Mouse (Mus musculus) thymus, postnatal 4 days (tissue): ENCODE data around the gene Rnls.

ENCODE experiments used
- DNase-seq: peaks from one replicate; pipeline ENCODE4 v3.0.0; 2021

Rnls gene

DNA sequence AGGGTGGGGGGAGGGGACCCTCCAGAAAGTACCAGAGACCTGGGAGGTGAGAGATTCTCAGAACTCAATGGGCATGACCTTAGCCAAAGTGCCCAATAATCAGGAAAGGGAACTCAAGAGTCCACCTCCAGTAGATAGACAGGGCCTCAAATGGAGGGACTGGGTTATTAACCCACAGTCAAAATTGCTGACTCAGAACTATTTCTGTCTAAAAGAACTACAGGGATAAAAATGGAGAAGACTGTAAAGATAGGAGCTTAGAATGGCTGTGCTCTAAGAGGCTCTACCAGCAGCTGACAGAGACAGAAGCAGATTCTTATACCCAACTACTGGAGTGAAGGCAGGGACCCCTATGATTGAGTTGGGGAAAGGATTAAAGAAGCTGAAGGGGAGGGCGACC lies 132.9 kb downstream of the Rnls start:
- no peak for DNase-seq

DNA sequence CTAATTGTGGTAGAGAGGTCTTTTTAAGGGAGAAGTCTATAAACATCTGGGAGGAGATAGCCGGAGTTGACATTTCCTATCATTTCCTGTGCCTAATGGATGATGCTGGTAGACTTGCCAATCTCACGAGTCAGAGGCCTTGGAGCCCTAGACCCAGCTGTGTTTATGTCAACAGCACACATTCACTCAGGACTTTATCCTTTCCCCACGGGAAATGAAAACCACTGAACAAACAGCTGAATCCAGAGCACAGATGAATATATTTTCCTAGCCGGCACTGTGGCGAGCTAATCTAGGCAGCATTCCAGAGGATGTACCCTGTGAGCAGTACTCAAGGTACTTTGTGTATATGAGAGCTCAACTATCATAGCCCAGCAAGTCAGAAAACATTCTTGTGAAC lies 138.2 kb downstream of the Rnls start:
- no peak for DNase-seq

DNA sequence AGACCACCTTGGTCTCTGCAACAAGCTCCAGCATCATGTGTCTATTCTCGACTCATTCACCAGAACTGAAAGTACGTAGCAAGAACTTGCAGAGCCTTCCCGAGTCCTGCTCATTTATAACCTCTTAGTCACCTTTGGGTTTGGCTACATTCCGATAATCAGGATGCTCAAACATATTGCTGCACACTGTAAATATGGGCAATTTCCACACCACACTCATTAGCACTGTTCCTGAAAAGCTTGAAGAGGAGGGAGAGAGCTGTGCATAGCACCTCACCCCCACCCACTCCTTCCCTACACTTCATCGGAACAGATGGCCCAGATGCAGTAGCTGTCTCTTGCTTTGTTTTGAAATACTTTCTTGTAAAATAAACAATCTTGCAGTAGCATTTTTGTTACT lies 139.9 kb downstream of the Rnls start:
- no peak for DNase-seq

DNA sequence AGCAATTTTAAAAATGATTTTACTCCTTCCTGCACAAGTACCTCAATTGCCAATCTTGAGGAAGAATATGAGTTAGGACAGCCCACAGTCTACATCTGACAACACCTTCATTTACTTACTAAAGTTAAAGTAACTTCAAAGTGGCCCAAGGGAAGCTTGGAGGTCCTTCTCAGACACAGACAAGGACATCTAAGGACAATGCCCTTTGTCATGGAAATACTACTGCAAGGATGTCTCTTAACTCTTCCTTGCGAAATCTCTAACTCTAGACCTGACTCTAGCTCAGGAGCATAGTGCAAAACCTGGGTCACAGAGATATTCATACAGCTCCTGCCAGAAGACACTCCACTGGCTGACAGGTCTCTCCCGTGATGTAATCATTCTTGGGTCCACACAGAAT lies 147.9 kb downstream of the Rnls start:
- DNase-seq = no peak

DNA sequence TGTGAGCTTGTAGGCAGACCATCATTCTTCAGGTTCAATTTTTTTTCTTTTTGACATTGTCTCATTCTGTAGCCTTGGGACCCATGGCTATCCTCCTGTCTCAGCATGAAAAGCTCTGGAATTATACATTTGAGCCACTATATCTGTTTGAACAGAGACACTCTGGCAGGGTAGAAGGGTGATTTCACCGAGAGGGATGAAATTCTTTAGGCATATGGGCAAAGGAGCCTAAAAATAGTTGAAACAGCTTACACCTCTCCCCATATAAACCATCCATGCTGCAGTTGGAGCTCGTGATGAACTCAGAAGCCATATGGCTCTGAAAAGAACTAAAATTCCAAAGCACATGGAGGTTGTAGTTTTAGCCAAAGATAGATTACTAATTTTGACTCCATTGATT lies 151.7 kb downstream of the Rnls start:
- DNase-seq = no peak

DNA sequence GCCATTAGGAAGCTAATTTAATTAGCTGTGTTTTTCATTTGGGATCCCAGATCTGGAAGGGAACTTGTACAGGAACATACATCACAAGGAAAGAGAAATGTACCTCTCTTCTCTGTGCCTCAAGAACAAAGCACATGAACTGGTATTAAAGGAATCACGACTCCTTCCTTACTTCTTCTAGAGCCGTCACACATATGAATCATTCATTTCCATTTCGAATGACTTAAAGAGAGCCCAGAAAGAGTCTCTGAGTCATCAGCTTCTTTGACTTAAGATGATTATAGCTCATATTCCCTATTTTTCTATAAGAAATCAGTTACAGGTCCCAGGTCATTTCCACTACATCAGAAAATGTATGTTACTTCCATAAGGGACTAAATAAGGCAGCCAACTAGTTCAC lies 159.2 kb downstream of the Rnls start:
- no peak for DNase-seq

DNA sequence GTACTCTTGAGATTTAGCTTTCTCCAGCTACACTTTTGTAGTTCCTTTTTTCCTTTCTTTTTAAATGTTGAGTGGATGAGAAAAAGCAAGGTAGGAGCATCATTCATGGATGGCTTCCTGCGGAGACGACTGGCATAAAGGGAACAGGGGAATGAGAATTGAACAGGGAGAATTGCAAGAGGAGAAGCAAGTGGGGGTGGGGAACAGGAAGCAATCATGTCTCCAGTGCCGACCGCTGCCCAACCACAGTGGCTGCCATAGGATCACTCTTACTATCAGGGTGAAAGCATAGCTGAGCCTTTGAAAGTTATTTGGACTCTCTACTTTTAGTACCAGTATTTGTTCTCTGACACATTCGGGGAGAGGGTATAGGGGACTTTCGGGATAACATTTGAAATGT lies 160.8 kb downstream of the Rnls start:
- no peak for DNase-seq

DNA sequence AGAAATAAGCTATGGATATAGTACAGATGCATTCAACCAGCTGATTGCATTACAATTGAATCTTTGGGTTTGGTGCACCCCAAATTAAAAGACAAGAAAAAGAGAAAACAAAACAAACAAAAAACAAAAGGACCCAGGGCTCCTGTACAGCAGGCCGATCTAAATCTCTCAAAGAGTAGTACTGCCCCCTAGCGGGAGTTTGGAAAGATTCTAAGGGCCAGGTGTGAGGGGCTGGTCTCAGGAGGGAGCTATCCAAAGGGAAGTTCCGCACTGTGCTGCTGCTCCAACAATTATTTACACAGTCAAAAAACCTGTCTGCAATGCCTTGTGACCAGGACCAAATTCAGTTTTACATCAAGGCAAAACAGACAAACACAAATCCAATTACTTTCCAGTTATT lies 165.1 kb downstream of the Rnls start:
- DNase-seq = peak; percentile 76

DNA sequence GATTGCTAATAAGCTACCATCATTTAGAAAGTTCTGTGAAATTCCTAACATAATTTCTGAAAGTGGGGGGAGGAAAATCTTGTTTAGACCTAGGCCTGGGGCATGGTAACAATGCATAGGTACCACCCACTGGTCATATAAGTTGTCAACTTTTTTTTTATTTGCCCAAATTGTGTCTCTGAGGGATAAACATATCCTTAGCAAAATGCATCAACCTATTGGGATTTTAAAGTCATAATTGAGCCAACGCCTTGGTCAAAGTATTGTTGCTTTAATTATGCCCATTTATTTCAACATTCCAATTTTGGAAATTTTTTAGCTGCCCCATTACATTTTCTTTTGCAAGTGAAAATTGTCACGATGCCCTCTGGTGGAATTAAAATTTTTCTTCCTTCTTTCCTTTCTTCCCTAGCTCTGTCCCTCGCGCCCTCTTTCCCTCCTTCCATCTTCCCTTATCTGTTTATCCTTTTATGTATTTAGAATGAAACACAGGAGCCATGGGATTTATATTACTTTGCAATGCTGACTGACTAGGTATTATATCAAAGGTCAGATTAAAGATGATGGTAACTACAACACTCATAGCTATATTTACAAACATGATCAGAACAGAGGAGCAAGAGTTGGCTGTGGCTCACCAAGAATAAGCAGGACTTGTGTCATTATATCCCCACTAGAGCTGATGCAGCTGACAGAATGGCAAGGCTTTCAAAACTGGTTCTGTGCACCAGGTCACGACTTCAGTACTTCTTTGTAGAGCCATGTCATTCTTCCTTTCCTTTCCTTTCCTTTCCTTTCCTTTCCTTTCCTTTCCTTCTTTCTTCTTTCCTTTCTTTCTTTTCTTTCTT lies 166.0 kb downstream of the Rnls start:
- no peak for DNase-seq

DNA sequence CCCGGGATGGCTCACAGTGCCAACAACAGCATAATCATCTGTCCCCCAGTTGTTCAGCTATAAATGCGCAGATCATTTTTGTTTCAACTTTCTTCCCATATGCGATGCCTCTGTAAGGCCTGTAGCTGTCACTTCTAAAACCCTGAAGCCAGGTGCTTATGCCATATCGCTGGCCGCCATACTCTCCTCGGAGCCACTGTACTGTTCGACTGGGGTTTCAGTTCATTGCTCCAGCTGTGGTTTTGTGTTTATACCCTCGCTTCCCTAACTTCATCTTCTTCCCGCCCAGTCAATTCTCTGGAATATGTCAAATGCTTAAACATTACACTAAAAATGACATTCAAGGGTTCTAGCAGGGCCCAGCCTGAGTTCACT lies 167.1 kb downstream of the Rnls start:
- no peak for DNase-seq

DNA sequence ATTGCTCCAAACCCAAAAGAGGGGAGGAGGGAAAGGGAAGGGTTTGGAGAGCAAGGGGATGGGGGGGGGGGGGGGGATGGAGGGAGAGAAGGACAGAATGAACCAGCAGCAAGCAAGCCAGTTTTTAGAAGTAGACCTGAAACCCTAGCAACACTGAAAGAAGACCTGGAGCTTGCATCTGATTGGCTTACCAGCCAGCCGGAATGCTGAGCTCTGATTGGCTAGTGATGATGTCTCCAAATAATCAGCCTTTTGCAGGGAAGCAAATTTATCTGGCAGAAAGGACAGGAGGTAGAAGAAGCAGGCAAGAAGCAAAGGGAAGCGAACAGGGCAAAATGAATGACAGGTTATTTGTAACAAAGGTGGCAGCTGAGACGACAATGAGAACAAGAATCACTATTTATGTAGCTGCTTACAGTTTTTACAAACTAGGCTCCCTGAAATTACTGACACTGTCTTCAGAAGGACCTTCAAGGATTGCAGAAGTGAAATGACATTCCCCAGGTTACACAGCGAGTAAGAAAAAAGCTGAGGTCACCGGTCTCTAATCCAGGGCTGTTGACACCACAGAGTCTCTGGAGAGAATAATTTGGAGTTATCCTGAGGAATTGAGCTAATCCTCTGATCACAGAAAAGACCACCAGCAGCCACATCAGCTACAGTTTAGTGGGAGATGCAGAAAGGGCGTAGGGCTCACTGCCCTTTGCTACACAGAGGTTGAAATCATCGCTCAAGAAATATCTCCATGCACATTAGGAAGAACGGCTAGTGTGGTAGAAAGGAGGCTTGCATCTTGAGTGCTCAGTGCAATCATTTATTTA lies 167.7 kb downstream of the Rnls start:
- peak; percentile 55 for DNase-seq

DNA sequence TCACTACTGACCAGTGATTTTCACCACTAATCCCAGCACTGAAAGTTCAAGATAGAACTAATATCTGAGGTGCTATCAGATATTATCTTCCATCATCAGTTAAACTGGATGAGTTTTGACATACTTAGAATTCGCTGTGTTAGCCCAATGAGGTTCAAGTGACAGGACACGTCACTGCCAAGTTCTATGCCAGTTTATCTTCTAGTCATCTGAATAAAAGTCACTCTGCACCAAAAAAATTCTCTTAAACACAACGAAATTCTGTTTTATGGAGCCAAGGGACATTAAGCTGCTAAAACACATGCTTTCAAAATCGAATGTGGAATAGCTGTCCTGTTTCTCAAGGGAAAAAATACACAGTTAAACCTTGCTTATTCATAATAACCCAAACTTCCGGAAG lies 168.3 kb downstream of the Rnls start:
- no peak for DNase-seq

DNA sequence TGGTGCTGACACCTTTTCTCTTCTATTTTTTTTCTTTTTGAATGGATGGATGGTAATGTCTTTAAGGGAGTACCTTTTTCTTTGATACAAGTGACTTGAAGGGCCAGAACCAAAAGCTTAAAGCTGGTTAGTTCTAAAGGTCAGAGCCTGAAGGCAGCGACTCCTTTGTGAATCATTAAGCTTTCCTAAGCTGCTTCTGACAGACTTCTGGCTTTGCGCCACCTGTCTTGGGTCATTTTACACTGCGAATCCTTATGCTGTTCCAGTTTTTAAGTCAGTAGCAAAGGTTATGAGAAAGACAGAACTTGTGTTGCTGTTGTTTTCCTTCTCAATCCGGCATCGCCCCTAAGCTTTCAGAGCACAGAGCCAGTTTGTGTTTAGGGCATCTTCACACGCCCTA lies 168.8 kb downstream of the Rnls start:
- peak; percentile 50 for DNase-seq

DNA sequence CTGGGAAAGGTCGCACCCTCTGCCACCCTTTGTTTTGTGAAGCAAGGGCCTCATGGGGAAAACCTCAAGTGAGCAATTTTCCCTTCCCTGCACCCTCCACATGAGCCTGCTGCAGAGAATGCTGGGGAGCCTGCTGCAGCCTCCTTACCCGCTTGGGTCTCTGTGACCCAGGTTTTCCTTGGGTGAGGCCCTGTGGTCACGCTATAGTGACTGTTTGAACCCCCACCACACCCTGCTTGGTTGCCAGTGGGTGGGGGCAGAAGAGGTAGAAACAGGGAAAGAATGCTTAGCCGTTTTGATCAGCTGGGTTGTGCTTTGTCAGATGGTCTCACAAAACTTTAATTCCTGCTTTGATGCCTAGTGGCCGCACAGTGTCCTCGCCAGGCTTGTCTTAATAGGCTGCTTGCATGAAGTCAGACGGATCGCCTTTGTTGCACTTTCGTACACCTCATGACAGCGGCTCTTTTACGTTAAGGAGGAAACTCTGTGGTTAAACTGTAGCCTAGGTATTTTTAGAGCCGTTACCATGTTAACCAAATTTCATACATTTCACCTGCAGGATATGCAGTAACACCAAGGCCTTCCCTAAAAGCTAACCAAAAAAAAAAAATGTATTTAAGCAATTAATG lies 169.4 kb downstream of the Rnls start:
- peak; percentile 69 for DNase-seq

DNA sequence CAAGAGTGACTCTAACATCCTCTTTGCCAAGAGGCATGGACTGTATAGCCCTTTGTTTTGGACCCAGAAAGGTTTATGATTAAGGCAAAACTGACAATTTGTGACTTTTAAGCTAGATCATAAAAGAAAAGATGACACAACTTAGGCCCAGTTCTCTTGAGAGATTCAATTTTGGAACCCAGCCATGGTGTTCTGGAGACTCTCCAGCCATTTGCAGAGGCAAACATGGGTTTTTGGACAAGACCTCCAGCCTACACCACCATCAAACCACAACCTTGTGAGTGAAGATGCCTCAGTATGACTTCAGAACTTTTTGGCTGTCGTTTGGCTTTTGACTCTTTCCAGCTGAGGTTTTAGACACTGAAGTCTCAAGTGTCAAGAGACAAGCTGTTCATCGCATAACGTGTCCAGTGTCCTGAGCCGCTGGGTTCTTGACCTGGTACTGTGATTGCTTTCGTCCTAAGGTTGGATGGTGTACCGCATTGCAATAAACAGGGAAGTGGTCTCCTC lies 174.2 kb downstream of the Rnls start:
- no peak for DNase-seq

DNA sequence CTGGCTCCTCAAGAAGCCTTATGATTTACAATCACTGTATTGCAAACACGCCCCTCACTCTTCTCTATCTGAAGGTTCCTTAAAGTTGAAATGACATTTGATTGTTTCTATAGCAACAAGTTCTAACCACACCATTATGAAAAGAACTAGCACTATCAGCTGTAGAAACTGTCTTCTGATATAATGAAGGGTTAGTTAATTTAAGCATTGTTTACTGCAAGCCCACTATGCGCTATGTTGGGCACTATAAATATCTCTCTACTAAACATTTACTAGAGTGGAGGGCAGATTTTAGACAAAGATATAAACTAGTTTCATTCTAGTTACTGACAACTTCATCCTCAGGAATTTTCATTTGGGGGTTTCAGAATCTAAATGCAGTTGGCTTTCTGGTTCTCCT lies 182.4 kb downstream of the Rnls start:
- DNase-seq = no peak

DNA sequence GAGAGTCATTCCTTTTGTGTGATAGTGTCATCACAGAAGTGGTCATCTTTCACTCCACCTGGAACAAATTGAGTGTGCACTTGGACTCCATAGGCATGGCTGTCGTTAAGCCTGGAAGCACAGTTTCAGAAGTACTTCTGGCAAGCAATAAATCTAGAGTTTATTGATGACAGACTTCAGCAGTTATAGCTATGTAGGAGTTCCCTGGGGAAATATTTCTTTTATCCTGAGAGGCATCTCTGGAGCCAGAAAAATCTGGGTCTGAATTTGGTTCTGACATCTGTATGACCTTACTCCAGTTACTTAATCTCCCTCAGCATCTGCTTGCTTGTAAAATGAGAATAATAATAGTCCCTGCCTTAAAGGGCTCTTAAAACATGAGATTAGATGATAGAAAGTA lies 184.1 kb downstream of the Rnls start:
- DNase-seq = no peak

DNA sequence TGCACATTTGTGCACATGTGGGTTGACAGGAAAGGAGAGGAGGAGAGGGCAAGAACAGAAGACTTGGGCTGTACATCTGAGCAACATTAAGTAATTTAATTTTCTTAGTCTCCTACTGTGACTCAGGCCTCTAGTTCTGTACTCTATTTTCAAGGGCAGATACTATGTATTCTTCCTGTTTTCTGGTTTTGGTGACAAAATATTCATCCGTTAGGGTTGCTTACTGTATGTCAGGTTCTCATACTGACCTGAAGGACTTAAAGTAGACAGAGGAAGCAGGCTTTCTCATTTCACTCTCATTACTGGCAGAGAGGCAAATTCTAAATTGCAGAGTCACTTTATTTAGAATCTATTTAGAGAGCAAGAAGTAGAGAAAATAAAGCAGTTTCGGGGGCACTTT lies 186.7 kb downstream of the Rnls start:
- no peak for DNase-seq

DNA sequence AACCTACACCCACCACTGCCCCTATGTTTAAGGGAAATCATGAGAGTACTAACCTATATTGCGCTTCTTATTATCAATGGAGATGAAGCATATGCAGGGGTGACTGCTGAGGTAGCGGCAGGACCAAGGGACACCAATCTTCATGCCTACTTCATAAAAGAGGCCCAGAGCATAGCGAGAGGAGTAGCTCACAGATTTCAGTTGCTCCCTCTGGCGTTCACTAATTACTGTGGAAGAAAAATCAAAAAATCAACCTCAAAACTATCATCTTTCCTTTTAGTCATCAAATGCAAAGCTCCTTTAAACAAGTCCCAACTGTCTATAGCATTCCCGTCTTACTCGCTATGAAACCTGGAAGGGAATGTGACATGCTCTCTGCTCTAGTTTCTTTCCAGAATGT lies 189.7 kb downstream of the Rnls start:
- no peak for DNase-seq

DNA sequence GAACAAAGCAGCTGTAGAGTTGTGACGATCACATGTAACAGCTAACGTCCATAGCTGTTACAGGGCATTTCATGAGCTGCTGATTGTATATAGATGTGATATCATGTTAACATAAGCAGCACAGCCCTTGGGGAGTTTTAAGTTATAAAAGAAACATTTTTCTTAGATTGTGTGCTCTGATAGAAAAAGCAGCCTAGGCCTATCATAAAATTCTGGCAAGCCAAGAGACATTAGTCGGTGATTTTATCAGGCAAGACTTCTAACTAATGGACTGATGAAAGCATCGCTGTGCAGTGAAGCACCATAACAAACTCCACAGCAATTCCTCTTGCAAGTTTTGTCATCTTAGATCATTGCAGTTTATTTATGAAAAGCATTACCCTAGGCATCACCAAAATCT lies 190.9 kb downstream of the Rnls start:
- DNase-seq = no peak

DNA sequence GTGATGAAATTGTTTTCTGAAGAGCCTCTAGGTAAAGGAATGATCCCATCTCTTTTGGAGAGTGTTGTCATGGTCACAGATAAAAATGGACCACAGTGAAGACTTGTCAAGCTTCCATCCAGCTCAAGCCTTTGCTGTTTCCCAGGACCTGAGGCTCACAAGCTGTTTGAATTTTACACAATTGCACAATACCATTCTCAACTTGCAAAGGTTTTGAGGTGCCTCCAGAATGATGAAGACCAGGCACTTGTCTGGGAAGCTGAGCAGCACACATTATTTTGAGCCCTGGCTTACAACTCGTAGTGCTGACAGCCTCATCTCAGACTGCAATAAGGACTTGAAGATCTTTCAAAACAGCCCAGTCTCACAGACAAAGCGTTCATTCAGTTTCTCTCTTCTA lies 200.0 kb downstream of the Rnls start:
- no peak for DNase-seq

DNA sequence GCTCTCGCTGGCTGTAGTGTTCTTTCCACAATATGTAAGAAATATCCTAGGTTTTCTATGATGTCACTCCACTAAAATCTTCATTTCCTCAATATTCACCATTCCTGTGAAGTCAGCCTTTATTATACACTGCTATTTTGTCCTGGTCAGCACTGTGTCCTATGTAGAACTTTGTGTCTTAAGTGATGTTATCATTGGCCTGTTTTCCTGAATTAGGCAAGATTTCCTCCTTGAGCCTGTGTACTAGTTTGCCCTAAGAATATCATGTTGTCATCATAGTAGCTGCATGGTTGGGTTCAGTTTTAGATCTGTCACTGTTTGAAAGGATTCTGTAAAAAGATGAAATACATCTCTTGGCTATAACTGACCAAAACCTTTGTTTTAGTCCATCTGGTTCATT lies 203.3 kb downstream of the Rnls start:
- no peak for DNase-seq

DNA sequence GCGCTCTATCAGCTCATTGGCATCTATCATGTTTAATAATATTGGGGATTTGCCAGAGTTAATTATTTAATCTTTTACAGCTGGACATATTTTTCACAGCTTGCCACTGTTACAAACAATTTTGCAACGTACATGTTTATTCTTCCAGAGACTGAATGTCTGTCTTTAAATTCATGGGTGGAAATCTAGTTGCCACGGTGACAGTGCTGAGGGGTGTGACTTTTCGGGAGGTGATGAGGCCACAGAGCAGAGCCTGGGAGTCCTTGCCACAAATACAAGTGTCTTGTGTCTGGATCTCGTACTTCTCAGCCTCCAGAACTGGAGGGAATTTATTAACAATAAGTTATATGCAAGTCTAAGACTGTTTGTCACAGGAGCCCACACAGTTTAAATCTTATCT lies 212.5 kb downstream of the Rnls start:
- no peak for DNase-seq

DNA sequence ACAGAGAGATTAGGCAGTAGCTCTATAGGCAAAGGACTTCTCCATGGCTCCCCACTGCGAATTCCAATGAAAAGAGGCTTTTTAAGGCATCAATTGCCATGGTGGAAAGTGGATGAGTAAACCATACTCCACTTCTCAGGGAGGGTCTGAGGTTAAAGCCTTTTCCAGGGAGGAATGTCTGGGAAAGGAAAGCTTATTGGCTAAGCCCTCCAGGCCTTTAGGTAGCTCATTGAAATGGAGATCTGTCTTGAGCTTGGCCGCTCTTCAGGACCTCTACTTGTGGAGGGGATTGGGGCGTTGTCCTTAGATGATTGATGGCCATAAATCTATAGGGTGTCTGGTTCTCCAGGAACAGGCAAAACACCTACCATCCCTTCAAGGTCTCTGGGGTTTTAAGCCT lies 213.2 kb downstream of the Rnls start:
- no peak for DNase-seq
